In genomic region chr2:27469292-27469990, GRCm38 (mm10) we compare ENCODE assay signal across 14 mouse cellular contexts. TPM values are rescaled to one million over a fixed set of nuclear protein-coding genes. Genes with fewer than 3 reads are reported as not detected.
DNase-seq lines count a peak whose midpoint lies in the region; ATAC-seq and TF ChIP-seq lines count a peak whose summit lies in the region.
"Had no signal": no experiment of that assay in that cellular context is flagged by ENCODE, and none has a peak within 500 bp of the region (broad histone marks: within the 10 kb centered on the region; RNA-seq: fewer than 3 reads in every experiment).

No protein-coding gene starts in this region.

- peaks cover 47% of the 10 kb centered on the region for H3K36me3 ChIP-seq in heart, embryonic 13.5 days
- no peaks in the 10 kb centered on the region for H3K36me3 ChIP-seq in spleen, adult 2 months (ENCODE audit: control insufficient read depth, insufficient read depth, low read length)
- peaks cover 21% of the 10 kb centered on the region; the same call in 1 of the 2 replicates for H3K36me3 ChIP-seq in intestine, postnatal 0 days (ENCODE audit: control insufficient read depth, insufficient read depth)
- H3K36me3 ChIP-seq in forebrain, embryonic 11.5 days (ENCODE audit: control insufficient read depth, insufficient read depth, low read length) = no peaks in the 10 kb centered on the region; the same call in 1 of the 2 replicates

- H3K9me3 ChIP-seq in heart, embryonic 13.5 days = no peaks in the 10 kb centered on the region
- H3K9me3 ChIP-seq in intestine, postnatal 0 days (ENCODE audit: control insufficient read depth) = no peaks in the 10 kb centered on the region
- H3K9me3 ChIP-seq in forebrain, embryonic 11.5 days (ENCODE audit: control insufficient read depth, low read length) = no peaks in the 10 kb centered on the region
- H3K9me3 ChIP-seq: neural tube, embryonic 13.5 days; stomach, embryonic 15.5 days had no signal

- no peaks in the 10 kb centered on the region for H3K27me3 ChIP-seq in heart, embryonic 13.5 days (replicated peaks)
- H3K27me3 ChIP-seq in spleen, adult 2 months (ENCODE audit: control insufficient read depth, insufficient read depth, low read length) = no peaks in the 10 kb centered on the region
- H3K27me3 ChIP-seq in intestine, postnatal 0 days (replicated peaks; ENCODE audit: control insufficient read depth, insufficient read depth, low read length) = no peaks in the 10 kb centered on the region
- H3K27me3 ChIP-seq in forebrain, embryonic 11.5 days (ENCODE audit: control insufficient read depth, insufficient read depth, low read length) = no peaks in the 10 kb centered on the region
- H3K27me3 ChIP-seq: neural tube, embryonic 13.5 days; Patski; stomach, embryonic 15.5 days had no signal

- ATAC-seq in heart, embryonic 13.5 days (ENCODE audit: extremely low read depth, insufficient number of reproducible peaks, low FRiP score, low TSS enrichment) = no peak
- ATAC-seq in intestine, postnatal 0 days = peak; percentile 36
- peak; percentile 44; the same call in 1 of the 2 replicates for ATAC-seq in neutrophil, adult 5-6 weeks (ENCODE audit: extremely low read depth, insufficient number of reproducible peaks, low FRiP score, poor library complexity, severe bottlenecking)
- ATAC-seq in forebrain, embryonic 11.5 days (replicated peaks; ENCODE audit: low FRiP score) = no peak
- ATAC-seq: Patski had no signal

- peaks cover 78% of the 10 kb centered on the region for H3K4me1 ChIP-seq in heart, embryonic 13.5 days
- peaks cover 58% of the 10 kb centered on the region; the same call in 1 of the 2 replicates for H3K4me1 ChIP-seq in spleen, adult 2 months (ENCODE audit: control insufficient read depth, insufficient read depth, insufficient read length)
- peaks cover 17% of the 10 kb centered on the region for H3K4me1 ChIP-seq in intestine, postnatal 0 days (replicated peaks; ENCODE audit: control insufficient read depth, insufficient read depth, low read length)
- H3K4me1 ChIP-seq in forebrain, embryonic 11.5 days (replicated peaks; ENCODE audit: control insufficient read depth, insufficient read depth, low read length) = peaks cover 21% of the 10 kb centered on the region

- H3K4me2 ChIP-seq in heart, embryonic 13.5 days = no peak overlapping the region
- H3K4me2 ChIP-seq in intestine, postnatal 0 days (replicated peaks; ENCODE audit: low read depth) = peak overlapping the region; percentile 1
- H3K4me2 ChIP-seq in forebrain, embryonic 11.5 days (ENCODE audit: low read depth, low read length, severe bottlenecking) = no peak overlapping the region
- H3K4me2 ChIP-seq: neural tube, embryonic 13.5 days; stomach, embryonic 15.5 days had no signal

- intact Hi-C loops in heart, postnatal 25 days (cut with DNase I) = no loop called here

- H3K27ac ChIP-seq in heart, embryonic 13.5 days (replicated peaks) = no peak overlapping the region
- H3K27ac ChIP-seq in spleen, adult 2 months (ENCODE audit: insufficient read depth, low read length) = peak overlapping the region; percentile 24
- peak overlapping the region; percentile 68 for H3K27ac ChIP-seq in intestine, postnatal 0 days (ENCODE audit: low read depth, low read length)
- H3K27ac ChIP-seq in forebrain, embryonic 11.5 days (ENCODE audit: low read depth, low read length) = no peak overlapping the region
- H3K27ac ChIP-seq: heart, adult 2 months; neural tube, embryonic 13.5 days; stomach, embryonic 15.5 days had no signal

- 69% methylated on average over 4 of the region's 4 CpGs for whole genome bisulfite sequencing in heart, embryonic 13.5 days
- whole genome bisulfite sequencing in spleen, adult 2 months = 28% methylated on average over 4 of the region's 4 CpGs
- 40% methylated on average over 4 of the region's 4 CpGs for WGBS in intestine, postnatal 0 days
- WGBS in forebrain, embryonic 11.5 days = 82% methylated on average over 4 of the region's 4 CpGs

- peak overlapping the region; percentile 64 for H3K9ac ChIP-seq in heart, embryonic 13.5 days
- peak overlapping the region; percentile 22; the same call in 1 of the 2 replicates for H3K9ac ChIP-seq in intestine, postnatal 0 days (ENCODE audit: low read depth, low read length)
- no peak overlapping the region for H3K9ac ChIP-seq in forebrain, embryonic 11.5 days (ENCODE audit: low read length)
- H3K9ac ChIP-seq: neural tube, embryonic 13.5 days; stomach, embryonic 15.5 days had no signal

- no peak for TF ChIP-seq CTCF in spleen, adult 2 months (IDR thresholded peaks at IDR 0.05; ENCODE audit: extremely low read depth, insufficient read depth, insufficient read length, insufficient replicate concordance)
- 0 out of 2 replicates have a peak, but pooled peaks have one; percentile 5 for TF ChIP-seq CTCF in intestine, postnatal 0 days (IDR thresholded peaks at IDR 0.05; ENCODE audit: low read depth)

- H3K4me3 ChIP-seq in heart, embryonic 13.5 days = no peak overlapping the region
- no peak overlapping the region for H3K4me3 ChIP-seq in spleen, adult 2 months (ENCODE audit: extremely low read depth, insufficient read depth, insufficient read length)
- H3K4me3 ChIP-seq in intestine, postnatal 0 days (ENCODE audit: low read depth, low read length) = no peak overlapping the region
- no peak overlapping the region for H3K4me3 ChIP-seq in forebrain, embryonic 11.5 days (ENCODE audit: low read depth, low read length)
- H3K4me3 ChIP-seq: heart, adult 2 months; neural tube, embryonic 13.5 days; stomach, embryonic 15.5 days had no signal

- no peak for TF ChIP-seq POLR2A in spleen, adult 2 months (IDR thresholded peaks at IDR 0.05; ENCODE audit: low read depth, low read length)

- DNase-seq in heart, postnatal 25 days (ENCODE audit: low spot score) = no peak
- peak in 1 of 2 experiments; percentile 51 for DNase-seq in spleen, adult 2 months (ENCODE audit: low read depth in 1 of 2, low spot score in 2 of 2)
- DNase-seq in spleen, adult 12 weeks (ENCODE audit: low spot score) = no peak
- no peak for DNase-seq in forebrain, embryonic 11.5 days (ENCODE audit: low spot score)
- no peak for DNase-seq in cerebellum, adult 11 months
- DNase-seq: cerebellum, postnatal 36 days; heart, adult 2 months; midbrain, embryonic 14.5 days had no signal

RNA-seq across cellular contexts. Expression of gene Brd3os, which starts 27.3 kb away (rescaled TPM):
- polyA plus RNA-seq in heart, embryonic 13.5 days (2015; fragmentation: Nextera tagmentation; extraction: Ambion mirVana) = 3.7 and 3.8 TPM in 2 replicates
- 1 to 10 TPM in 1 of 2 experiments, under 1 TPM in 1; 0.70 to 1.3 TPM for total RNA-seq in heart, postnatal 25 days (2021)
- polyA plus RNA-seq in spleen, adult 2 months (2012; rRNA removed) = 1.8 and 2.4 TPM in 2 replicates
- polyA plus RNA-seq in intestine, postnatal 0 days (2015; fragmentation: Nextera tagmentation; extraction: Ambion mirVana) = 1.5 and 1.8 TPM in 2 replicates
- total RNA-seq in neutrophil, adult 5-6 weeks (2017) = 0.25 and 0.47 TPM in 2 replicates
- polyA plus RNA-seq in forebrain, embryonic 11.5 days (2014; fragmentation: Nextera tagmentation; extraction: Ambion mirVana) = 14.4 and 16.0 TPM in 2 replicates

RNA-seq across cellular contexts. Expression of gene Brd3, which starts 38.0 kb away (rescaled TPM):
- polyA plus RNA-seq in heart, embryonic 13.5 days (2015; fragmentation: Nextera tagmentation; extraction: Ambion mirVana) = 68.7 and 72.2 TPM in 2 replicates
- total RNA-seq in heart, postnatal 25 days (2021) = 10 to 100 TPM; 29.3 to 35.7 TPM
- polyA plus RNA-seq in spleen, adult 2 months (2012; rRNA removed) = 18.2 and 23.7 TPM in 2 replicates
- 49.8 and 50.2 TPM in 2 replicates for polyA plus RNA-seq in intestine, postnatal 0 days (2015; fragmentation: Nextera tagmentation; extraction: Ambion mirVana)
- total RNA-seq in neutrophil, adult 5-6 weeks (2017) = 29.4 and 31.4 TPM in 2 replicates
- 188 and 191 TPM in 2 replicates for polyA plus RNA-seq in forebrain, embryonic 11.5 days (2014; fragmentation: Nextera tagmentation; extraction: Ambion mirVana)

RNA-seq across cellular contexts. Expression of gene Vav2, which starts 42.6 kb away (rescaled TPM):
- 2.6 and 2.7 TPM in 2 replicates for polyA plus RNA-seq in heart, embryonic 13.5 days (2015; fragmentation: Nextera tagmentation; extraction: Ambion mirVana)
- 10 to 100 TPM; 12.7 to 13.6 TPM for total RNA-seq in heart, postnatal 25 days (2021)
- polyA plus RNA-seq in spleen, adult 2 months (2012; rRNA removed) = 53.8 and 67.1 TPM in 2 replicates
- polyA plus RNA-seq in intestine, postnatal 0 days (2015; fragmentation: Nextera tagmentation; extraction: Ambion mirVana) = 5.4 and 6.8 TPM in 2 replicates
- 38.4 and 39.5 TPM in 2 replicates for total RNA-seq in neutrophil, adult 5-6 weeks (2017)
- 12.7 and 15.7 TPM in 2 replicates for polyA plus RNA-seq in forebrain, embryonic 11.5 days (2014; fragmentation: Nextera tagmentation; extraction: Ambion mirVana)

RNA-seq across cellular contexts. Expression of gene Wdr5, which starts 45.5 kb away (rescaled TPM):
- polyA plus RNA-seq in heart, embryonic 13.5 days (2015; fragmentation: Nextera tagmentation; extraction: Ambion mirVana) = 29.3 and 30.3 TPM in 2 replicates
- 10 to 100 TPM; 23.4 to 23.7 TPM for total RNA-seq in heart, postnatal 25 days (2021)
- 17.3 and 23.7 TPM in 2 replicates for polyA plus RNA-seq in spleen, adult 2 months (2012; rRNA removed)
- polyA plus RNA-seq in intestine, postnatal 0 days (2015; fragmentation: Nextera tagmentation; extraction: Ambion mirVana) = 15.6 and 16.2 TPM in 2 replicates
- total RNA-seq in neutrophil, adult 5-6 weeks (2017) = 32.3 and 36.8 TPM in 2 replicates
- 74.5 and 84.0 TPM in 2 replicates for polyA plus RNA-seq in forebrain, embryonic 11.5 days (2014; fragmentation: Nextera tagmentation; extraction: Ambion mirVana)

Comparison
In these comparisons a context has a peak if more than half of its experiments do, and no peak if none do; other contexts are left out.
1. ATAC-seq: peak in intestine, postnatal 0 days (single experiment) and neutrophil, adult 5-6 weeks (single experiment); none in heart, embryonic 13.5 days (single experiment) and forebrain, embryonic 11.5 days (single experiment).
2. H3K27ac ChIP-seq: peak in spleen, adult 2 months (single experiment) and intestine, postnatal 0 days (single experiment); none in heart, embryonic 13.5 days (single experiment) and forebrain, embryonic 11.5 days (single experiment).